Mouse (Mus musculus): ENCODE measurements around the gene Skp2. TPM values are rescaled to one million over a fixed set of nuclear protein-coding genes. Genes with fewer than 3 reads are reported as not detected.
A peak's percentile ranks its signal among the peaks of the same experiment; 100 is the strongest.

Skp2 gene
- total RNA-seq (2014; fragmentation: Nextera tagmentation) (30.6 and 31.0 TPM in 2 replicates), total RNA-seq (2017) (13.1 and 15.7 TPM in 2 replicates)

DNA sequence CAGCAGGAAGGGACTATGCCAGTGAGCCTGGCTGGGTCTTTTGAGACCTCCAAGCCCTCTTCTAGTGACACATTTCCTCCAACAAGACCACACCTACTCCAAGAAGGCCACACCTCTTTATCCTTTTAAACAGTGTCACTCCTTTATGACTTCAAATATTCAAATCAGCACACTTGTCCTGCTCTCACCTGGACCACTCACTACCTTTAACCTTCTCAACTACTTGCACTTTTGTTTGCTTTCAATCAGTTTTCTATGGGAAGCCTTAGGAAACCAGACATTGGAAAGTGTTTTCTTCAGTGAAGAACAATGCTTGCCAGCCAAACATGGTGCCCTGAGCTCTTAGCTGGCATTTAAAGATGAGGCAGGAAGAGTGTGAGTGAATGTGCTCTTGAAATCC, at the start of gene Skp2:
Gene Skp2, minus strand, starts transcription at position 101 of the 400 bp plus-strand sequence.
- ATAC-seq (replicated peaks; ENCODE audit: low FRiP score, low TSS enrichment, poor library complexity, severe bottlenecking), result no peak

- ATAC-seq (replicated peaks; ENCODE audit: low FRiP score, low TSS enrichment, poor library complexity, severe bottlenecking), result no peak
Observed at GRCm38 (mm10) chr15:9198421-9198820, 43.2 kb upstream of the Skp2 start.

GRCm38 (mm10) chr15:9192685-9193084, 37.5 kb upstream of the Skp2 start:
- 0 out of 2 replicates have a peak, but pooled peaks have one; percentile 63 for ATAC-seq (replicated peaks; ENCODE audit: low FRiP score, low TSS enrichment, poor library complexity, severe bottlenecking)

DNA sequence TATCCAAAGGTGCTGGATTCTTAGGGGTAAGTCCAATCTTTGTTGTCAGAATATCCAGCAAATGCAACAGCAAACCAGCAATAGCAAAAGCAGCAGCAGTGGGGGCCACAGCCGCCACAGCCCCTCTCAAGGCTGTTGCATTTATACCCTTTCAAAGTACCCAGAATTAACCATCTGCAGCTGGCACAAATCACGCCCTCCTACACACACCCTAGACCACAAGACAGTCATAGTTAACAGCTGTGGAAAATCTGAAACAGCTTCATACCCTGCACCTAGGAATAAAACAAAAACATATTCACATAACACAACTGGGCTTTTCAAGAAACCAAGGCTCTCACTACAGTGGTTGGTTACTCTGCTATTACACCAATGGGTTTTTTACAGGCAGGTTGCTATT, 34.6 kb upstream of the Skp2 start:
- no peak for ATAC-seq (replicated peaks; ENCODE audit: low FRiP score, low TSS enrichment, poor library complexity, severe bottlenecking)

DNA sequence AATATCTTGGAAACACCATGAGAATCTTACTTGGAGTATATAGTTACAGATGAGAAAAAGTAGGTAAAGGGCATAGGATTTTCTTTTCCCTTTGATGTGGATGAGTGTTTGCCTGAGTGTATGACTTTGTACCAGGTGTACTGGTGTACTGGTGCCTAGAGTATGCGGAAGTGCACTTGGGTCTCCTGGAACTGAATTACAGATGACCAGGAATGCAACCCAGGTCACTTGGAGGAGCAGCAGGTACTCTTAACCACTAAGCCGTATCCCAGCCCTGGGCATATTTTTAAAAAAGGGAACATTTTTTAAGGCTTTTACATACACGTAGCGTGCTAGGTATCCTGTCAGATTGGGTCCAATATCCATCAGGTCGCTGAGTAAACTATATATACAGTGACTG, 28.8 kb upstream of the Skp2 start:
- ATAC-seq (replicated peaks; ENCODE audit: low FRiP score, low TSS enrichment, poor library complexity, severe bottlenecking), result no peak

GRCm38 (mm10) chr15:9177038-9177437, 21.8 kb upstream of the Skp2 start:
- no peak for ATAC-seq (replicated peaks; ENCODE audit: low FRiP score, low TSS enrichment, poor library complexity, severe bottlenecking)

- no peak for ATAC-seq (replicated peaks; ENCODE audit: low FRiP score, low TSS enrichment, poor library complexity, severe bottlenecking)
Observed at GRCm38 (mm10) chr15:9164125-9164524, 8.9 kb upstream of the Skp2 start.

DNA sequence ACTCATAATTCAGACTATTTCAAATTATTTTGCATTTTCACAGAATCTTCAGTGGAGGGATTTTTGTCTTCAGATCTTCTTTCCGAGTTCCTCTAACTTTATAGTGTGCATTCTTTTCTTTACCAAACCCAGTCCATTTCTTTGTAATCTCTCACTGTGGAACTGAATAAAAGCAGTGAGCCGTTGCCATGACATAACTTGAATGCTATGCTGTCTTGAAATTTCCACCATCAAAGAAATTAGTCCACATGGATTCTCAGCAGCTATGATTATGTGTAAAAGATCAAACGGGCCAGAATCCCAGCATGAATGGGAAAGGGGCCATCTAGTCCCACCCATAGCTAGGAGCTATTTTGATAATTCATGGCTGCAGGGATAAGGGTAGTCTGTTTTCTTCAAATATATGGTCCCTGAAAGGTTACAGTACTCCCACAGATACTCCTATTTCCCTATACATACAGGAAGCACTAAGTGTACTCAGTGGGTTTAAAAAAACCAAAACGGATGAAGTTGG, 7.4 kb upstream of the Skp2 start:
- ATAC-seq (replicated peaks; ENCODE audit: low FRiP score, low TSS enrichment, poor library complexity, severe bottlenecking), result no peak

- ATAC-seq (replicated peaks; ENCODE audit: low FRiP score, low TSS enrichment, poor library complexity, severe bottlenecking), result peak; percentile 69
Observed at GRCm38 (mm10) chr15:9140684-9141171, 14.5 kb downstream of the Skp2 start.

- peak; percentile 100 for ATAC-seq (replicated peaks; ENCODE audit: low FRiP score, low TSS enrichment, poor library complexity, severe bottlenecking)
Observed at GRCm38 (mm10) chr15:9140252-9140680, 15.0 kb downstream of the Skp2 start, which contains the start of gene Lmbrd2. Gene Lmbrd2 (plus strand): TSS chr15:9140550.

- ATAC-seq (replicated peaks; ENCODE audit: low FRiP score, low TSS enrichment, poor library complexity, severe bottlenecking), result no peak
Observed at GRCm38 (mm10) chr15:9139447-9139846, 15.8 kb downstream of the Skp2 start.

DNA sequence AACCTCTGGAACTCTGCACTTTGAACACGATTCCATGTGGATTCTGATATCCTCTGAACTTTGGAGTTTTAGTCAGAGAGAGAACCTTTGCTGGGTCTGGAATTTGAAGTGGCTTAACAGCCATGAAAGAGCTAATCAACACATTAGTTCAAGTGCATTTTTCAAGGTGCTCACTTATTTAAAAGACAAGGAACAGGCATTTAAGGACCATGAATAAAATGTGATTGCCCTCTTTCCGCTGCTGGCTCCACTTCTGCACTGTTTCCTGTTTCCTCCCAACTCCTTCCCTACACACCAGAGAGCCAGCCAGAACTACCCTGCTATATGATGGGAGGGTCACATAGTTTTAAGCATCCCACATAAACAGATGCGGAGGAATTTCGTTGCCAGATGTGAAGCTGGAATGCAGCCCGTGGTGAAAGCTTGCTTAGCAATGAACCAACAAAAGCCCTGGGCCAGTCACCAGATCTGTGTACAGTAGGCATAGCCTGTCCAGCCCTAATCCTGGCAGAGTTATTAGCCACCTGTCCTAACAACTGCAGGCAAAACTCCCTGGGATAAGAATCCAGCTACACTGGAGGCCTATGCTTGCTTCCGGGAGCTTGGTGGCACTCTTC, 20.2 kb downstream of the Skp2 start:
- ATAC-seq (replicated peaks; ENCODE audit: low FRiP score, low TSS enrichment, poor library complexity, severe bottlenecking), result no peak

DNA sequence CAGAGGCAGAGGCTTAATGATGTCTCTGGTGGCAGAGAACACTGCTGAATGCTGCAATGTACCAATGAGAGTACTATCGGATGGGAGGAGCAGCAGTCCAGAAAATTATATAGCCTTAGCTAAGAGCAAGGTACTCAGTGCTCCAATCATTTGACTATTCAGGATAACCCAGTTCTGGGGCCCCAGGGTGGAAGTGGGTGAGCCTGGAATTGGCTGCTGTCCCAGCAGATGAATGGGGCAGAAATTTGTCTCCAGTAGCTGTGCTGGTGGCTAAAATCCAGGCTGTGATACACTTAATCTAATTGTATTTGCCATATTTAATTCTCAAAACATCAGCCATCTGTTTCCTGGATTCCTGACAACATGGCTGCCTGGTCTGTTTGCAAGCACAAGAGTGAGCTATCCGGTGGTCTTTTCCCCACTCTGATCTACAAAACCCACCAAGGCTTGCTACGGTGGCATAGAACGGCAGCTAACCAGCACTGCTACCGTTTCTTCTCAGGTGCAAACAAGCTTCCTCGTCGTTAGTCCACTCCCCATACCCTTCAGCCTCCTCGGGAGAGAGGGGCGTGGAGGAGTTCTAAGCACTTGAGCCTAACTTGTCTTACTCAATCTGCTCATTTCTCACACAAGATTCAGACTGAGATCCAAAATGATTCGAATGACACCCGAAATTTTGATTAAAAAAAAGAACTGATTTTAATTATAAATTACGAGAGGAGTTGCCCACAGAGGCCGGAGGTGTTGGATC, 22.4 kb downstream of the Skp2 start:
- ATAC-seq (replicated peaks; ENCODE audit: low FRiP score, low TSS enrichment, poor library complexity, severe bottlenecking), result no peak

GRCm38 (mm10) chr15:9131499-9131888, 23.7 kb downstream of the Skp2 start:
- ATAC-seq (replicated peaks; ENCODE audit: low FRiP score, low TSS enrichment, poor library complexity, severe bottlenecking), result no peak

- ATAC-seq (replicated peaks; ENCODE audit: low FRiP score, low TSS enrichment, poor library complexity, severe bottlenecking), result no peak
Observed at GRCm38 (mm10) chr15:9130772-9131498, 24.3 kb downstream of the Skp2 start.

GRCm38 (mm10) chr15:9127051-9127791, 28.0 kb downstream of the Skp2 start:
- peak; percentile 41; the same call in 1 of the 2 replicates for ATAC-seq (replicated peaks; ENCODE audit: low FRiP score, low TSS enrichment, poor library complexity, severe bottlenecking)

- ATAC-seq (replicated peaks; ENCODE audit: low FRiP score, low TSS enrichment, poor library complexity, severe bottlenecking), result no peak
Observed at GRCm38 (mm10) chr15:9124856-9125255, 30.4 kb downstream of the Skp2 start.

DNA sequence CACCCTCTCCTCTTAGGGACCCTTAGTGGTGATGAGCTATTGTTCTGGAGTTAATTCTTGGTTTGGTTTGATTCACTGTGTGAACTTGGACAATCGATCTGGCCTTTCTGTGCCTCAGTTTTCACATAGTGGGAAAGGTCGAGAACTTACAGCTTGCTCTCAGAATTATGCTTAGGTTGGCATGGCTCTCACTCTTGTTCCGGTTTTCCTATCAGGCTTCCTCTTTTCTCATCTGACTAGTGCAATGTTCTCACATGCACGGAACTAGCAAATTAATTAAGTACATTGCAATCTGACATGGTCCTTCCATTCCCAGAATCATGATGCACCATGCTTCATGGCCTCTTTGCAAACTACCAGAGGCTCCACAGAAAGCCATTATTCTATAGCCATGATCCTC, 32.2 kb downstream of the Skp2 start:
- no peak for ATAC-seq (replicated peaks; ENCODE audit: low FRiP score, low TSS enrichment, poor library complexity, severe bottlenecking)

DNA sequence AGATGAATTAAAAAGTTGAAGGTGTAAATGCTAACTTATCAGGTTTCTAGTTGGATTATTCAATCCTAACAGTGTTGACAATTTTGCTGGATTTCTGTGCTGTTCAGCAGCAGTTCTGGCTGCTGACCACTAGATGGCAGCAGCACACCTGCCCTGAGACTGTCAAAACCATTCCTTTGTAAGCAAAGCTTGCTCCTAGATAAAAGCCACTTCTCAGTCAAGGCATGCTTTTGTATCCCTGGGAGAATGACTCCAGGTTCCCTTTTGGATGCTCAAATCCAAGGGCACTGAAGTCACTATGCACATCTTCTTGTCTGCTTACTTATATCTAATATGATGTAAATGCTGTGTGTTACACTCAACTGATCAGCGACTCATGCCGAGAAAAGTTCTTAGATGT, 35.1 kb downstream of the Skp2 start:
- ATAC-seq (replicated peaks; ENCODE audit: low FRiP score, low TSS enrichment, poor library complexity, severe bottlenecking), result peak; percentile 74

Measured in megakaryocyte-erythroid progenitor cell, adult 5-6 weeks (primary cell).